Mouse (Mus musculus): ENCODE measurements around the gene Phrf1. TPM values are rescaled to one million over a fixed set of nuclear protein-coding genes. Genes with fewer than 3 reads are reported as not detected.

The Phrf1 gene
- total and polyA plus RNA-seq, 3 experiments, result 66.1 to 1,029 (median 91.2) TPM

- no peak overlapping the region for H3K27ac ChIP-seq (ENCODE audit: control insufficient read depth, low read depth, low read length)
- H3K79me2 ChIP-seq (ENCODE audit: control insufficient read depth, insufficient read depth, low read length, poor library complexity), result no peaks in the 10 kb centered on the region
- no peak for DNase-seq (ENCODE audit: low read depth, low spot score)
- no peaks in the 10 kb centered on the region for H3K9me3 ChIP-seq (replicated peaks; ENCODE audit: insufficient read depth, low read length)
- H3K36me3 ChIP-seq (ENCODE audit: control insufficient read depth in 1 of 2, insufficient read depth in 2 of 2, low read length in 2 of 2), result no peaks in the 10 kb centered on the region
- H3K9ac ChIP-seq (ENCODE audit: control insufficient read depth, low read depth, low read length, poor library complexity, severe bottlenecking), result no peak overlapping the region
- H3K4me1 ChIP-seq (ENCODE audit: control insufficient read depth in 1 of 2, insufficient read depth in 2 of 2, low read length in 2 of 2), result peaks cover 0 to 6% of the 10 kb centered on the region in 2 experiments; a peak in 2 of 4 replicates
- no peak overlapping the region for H3K4me3 ChIP-seq (ENCODE audit: control insufficient read depth in 1 of 2, insufficient read depth in 1 of 2, low read depth in 2 of 2, low read length in 2 of 2)
- TF ChIP-seq EP300 (IDR thresholded peaks at IDR 0.05; ENCODE audit: low read depth in 1 of 2, low read length in 2 of 2), result no peak
- TF ChIP-seq NELFE (IDR thresholded peaks at IDR 0.05; ENCODE audit: low read depth, low read length), result no peak
- TF ChIP-seq ZKSCAN1 (IDR thresholded peaks at IDR 0.05; ENCODE audit: low read depth, low read length), result no peak
- TF ChIP-seq ETS1 (IDR thresholded peaks at IDR 0.05; ENCODE audit: low read depth, low read length), result no peak
- TF ChIP-seq MAFK (IDR thresholded peaks at IDR 0.05; ENCODE audit: borderline replicate concordance, low read depth, low read length), result no peak
- no peak for TF ChIP-seq POLR2AphosphoS2 (IDR thresholded peaks at IDR 0.05; ENCODE audit: low read length)
- TF ChIP-seq RAD21 (IDR thresholded peaks at IDR 0.05; ENCODE audit: low read depth, low read length), result no peak
- TF ChIP-seq CTCF (IDR thresholded peaks at IDR 0.05 in 2 of 3, conservative IDR thresholded peaks at IDR 0.05 in 1 of 3; ENCODE audit: control insufficient read depth in 1 of 3, insufficient read depth in 1 of 3, low read depth in 2 of 3, low read length in 3 of 3, poor library complexity in 1 of 3, severe bottlenecking in 1 of 3), result no peak
- no peak for TF ChIP-seq POLR2AphosphoS5 (IDR thresholded peaks at IDR 0.05; ENCODE audit: borderline replicate concordance, low read depth, low read length)
- TF ChIP-seq MXI1 (IDR thresholded peaks at IDR 0.05; ENCODE audit: low read depth, low read length), result no peak
- TF ChIP-seq BHLHE40 (IDR thresholded peaks at IDR 0.05; ENCODE audit: borderline replicate concordance, low read depth, low read length), result no peak
- TF ChIP-seq MAX (IDR thresholded peaks at IDR 0.05; ENCODE audit: low read length), result no peak
- H3K27me3 ChIP-seq (ENCODE audit: control insufficient read depth in 1 of 2, insufficient read depth in 2 of 2, low read length in 2 of 2), result peaks cover 0 to 1% of the 10 kb centered on the region in 2 experiments; a peak in 1 of 4 replicates
Measured at GRCm38 (mm10) chr7:141206182-141206937, 22.2 kb upstream of the Phrf1 start.

GRCm38 (mm10) chr7:141209526-141209925, 19.1 kb upstream of the Phrf1 start:
- TF ChIP-seq MYB (IDR thresholded peaks at IDR 0.05; ENCODE audit: low read depth, low read length) (no peak), RCOR1 (IDR thresholded peaks at IDR 0.05; ENCODE audit: low read depth, low read length) (no peak), USF2 (IDR thresholded peaks at IDR 0.05; ENCODE audit: borderline replicate concordance in 1 of 2, insufficient read depth in 1 of 2, low read depth in 1 of 2, low read length in 2 of 2) (no peak), MEF2A (IDR thresholded peaks at IDR 0.05; ENCODE audit: extremely low read depth, insufficient replicate concordance, low read depth, low read length, poor library complexity, severe bottlenecking) (no peak), ZNF384 (IDR thresholded peaks at IDR 0.05; ENCODE audit: low read depth, low read length) (no peak), KAT2A (conservative IDR thresholded peaks at IDR 0.05; ENCODE audit: low read depth, low read length) (no peak), ZC3H11A (IDR thresholded peaks at IDR 0.05; ENCODE audit: low read depth, low read length) (no peak)
- Histone ChIP-seq H3K27me3 (ENCODE audit: control insufficient read depth in 1 of 2, insufficient read depth in 2 of 2, low read length in 2 of 2) (peaks cover 0 to 1% of the 10 kb centered on the region in 2 experiments; a peak in 1 of 4 replicates), H3K36me3 (ENCODE audit: control insufficient read depth in 1 of 2, insufficient read depth in 2 of 2, low read length in 2 of 2) (no peaks in the 10 kb centered on the region), H3K9me3 (replicated peaks; ENCODE audit: insufficient read depth, low read length) (no peaks in the 10 kb centered on the region), H3K4me3 (ENCODE audit: control insufficient read depth in 1 of 2, insufficient read depth in 1 of 2, low read depth in 2 of 2, low read length in 2 of 2) (no peak overlapping the region), H3K79me2 (ENCODE audit: control insufficient read depth, insufficient read depth, low read length, poor library complexity) (no peaks in the 10 kb centered on the region), H3K27ac (ENCODE audit: control insufficient read depth, low read depth, low read length) (no peak overlapping the region), H3K9ac (ENCODE audit: control insufficient read depth, low read depth, low read length, poor library complexity, severe bottlenecking) (no peak overlapping the region), H3K4me1 (ENCODE audit: control insufficient read depth in 1 of 2, insufficient read depth in 2 of 2, low read length in 2 of 2) (peaks cover 0 to 3% of the 10 kb centered on the region in 2 experiments; a peak in 1 of 4 replicates)
- DNase-seq (ENCODE audit: low read depth, low spot score), result no peak

Data from MEL (cell line).